Mouse (Mus musculus) erythroblast, embryonic 14.5 days (primary cell): ENCODE results near the gene Prkcb.

ENCODE experiments used
- GATA1 ChIP-seq: IDR thresholded peaks from 2 replicates; pipeline ENCODE4 v1.6.1; 2012; ENCODE audit warnings: low read length, inconsistent platforms, mixed read lengths
- TAL1 ChIP-seq: IDR thresholded peaks from 3 replicates; pipeline ENCODE4 v1.6.1; 2012; ENCODE audit warnings: low read length, inconsistent platforms, mixed read lengths

GRCm38 (mm10) chr7:122289243-122290111, 926 bp downstream of the Prkcb start:
- TF ChIP-seq TAL1 (no peak), GATA1 (no peak)
